Mouse (Mus musculus): ENCODE results near the gene Knop1.

DNA sequence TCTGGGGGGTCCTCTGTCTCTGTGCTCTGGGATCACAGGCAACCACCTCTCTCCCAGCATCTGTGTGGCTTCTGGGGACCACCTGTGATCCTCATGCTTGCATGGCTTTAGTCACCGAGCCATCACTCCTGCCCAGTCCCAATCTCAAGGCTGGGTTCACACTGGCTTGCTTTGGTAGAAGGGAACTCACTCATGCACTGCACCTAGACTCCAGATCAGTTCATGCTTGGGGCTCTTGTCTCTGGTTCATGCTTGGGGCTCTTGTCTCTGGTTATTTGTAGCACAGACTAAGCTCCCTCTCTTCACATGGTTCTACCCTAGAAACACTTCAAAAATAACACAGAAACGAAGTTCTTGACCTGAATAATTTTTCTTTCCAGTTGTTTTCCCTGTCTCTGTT lies 44.0 kb upstream of the Knop1 start:
- TF ChIP-seq CTCF (IDR thresholded peaks at IDR 0.05): no peak
- TF ChIP-seq POLR2A (IDR thresholded peaks at IDR 0.05; ENCODE audit: insufficient read depth, low read depth, low read length): no peak
- TF ChIP-seq EP300 (IDR thresholded peaks at IDR 0.05; ENCODE audit: insufficient read depth, low read depth, low read length): no peak

Measured in heart, adult 2 months (tissue).